Mouse (Mus musculus) neural tube, embryonic 15.5 days (tissue): ENCODE measurements around the gene 4930512M02Rik. TPM values are rescaled to one million over a fixed set of nuclear protein-coding genes. Genes with fewer than 3 reads are reported as not detected.
"Not testable (repeated sequence)": the region's sequence is repeated elsewhere in the genome, so short reads cannot be mapped to it uniquely, and the experiment has no call there.

Experiments used
- ATAC-seq: fragments of 200-750 bp; cut with Nextera tagmentation; 2 replicates; pipeline ENCODE4 v1.8.0; 2017; ENCODE audit warnings: mild to moderate bottlenecking, moderate TSS enrichment, moderate library complexity; ENCODE audit not compliant: low FRiP score
- H3K27ac ChIP-seq: fragments of 300-500 bp; sonication (generic); replicated peaks from 2 replicates; pipeline ENCODE4 v1.5.1; 2015; ENCODE audit warnings: mild to moderate bottlenecking, inconsistent platforms
- H3K27me3 ChIP-seq: fragments of 300-500 bp; sonication (generic); replicated peaks from 2 replicates; pipeline ENCODE4 v1.6.1; 2015; ENCODE audit warnings: inconsistent platforms
- H3K36me3 ChIP-seq: fragments of 300-500 bp; sonication (generic); 2 replicates; pipeline ENCODE4 v1.6.1; 2015; ENCODE audit warnings: inconsistent platforms
- H3K4me1 ChIP-seq: fragments of 300-500 bp; sonication (generic); 2 replicates; pipeline ENCODE4 v1.6.1; 2015; ENCODE audit warnings: inconsistent platforms
- H3K4me2 ChIP-seq: fragments of 300-500 bp; sonication (generic); 2 replicates; pipeline ENCODE4 v1.6.1; 2015; ENCODE audit warnings: inconsistent platforms, mild to moderate bottlenecking, moderate library complexity
- H3K4me3 ChIP-seq: fragments of 300-500 bp; sonication (generic); replicated peaks from 2 replicates; pipeline ENCODE4 v1.5.1; 2015; ENCODE audit warnings: mild to moderate bottlenecking, inconsistent platforms
- H3K9ac ChIP-seq: fragments of 300-500 bp; sonication (generic); replicated peaks from 2 replicates; pipeline ENCODE4 v1.6.1; 2015; ENCODE audit warnings: mild to moderate bottlenecking, inconsistent platforms
- H3K9me3 ChIP-seq: fragments of 300-500 bp; sonication (generic); replicated peaks from 2 replicates; pipeline ENCODE4 v1.6.1; 2016; ENCODE audit warnings: inconsistent platforms
- WGBS: fragments of 180-500 bp; shearing (Covaris S2); methylation state at CpG from one replicate; pipeline ENCODE4 v1.1.7; 2015; ENCODE audit warnings: mixed read lengths; 5-methylcytosine and 5-hydroxymethylcytosine counted together
- polyA plus RNA-seq: library from polyadenylated mRNA; unstranded; fragments of >200 nt; fragmentation: Nextera tagmentation; extraction: Ambion mirVana; gene quantifications from 2 replicates; pipeline ENCODE4 v1.2.1, GENCODE M21; 2015

The 4930512M02Rik gene
- not detected in 2 replicates for polyA plus RNA-seq

DNA sequence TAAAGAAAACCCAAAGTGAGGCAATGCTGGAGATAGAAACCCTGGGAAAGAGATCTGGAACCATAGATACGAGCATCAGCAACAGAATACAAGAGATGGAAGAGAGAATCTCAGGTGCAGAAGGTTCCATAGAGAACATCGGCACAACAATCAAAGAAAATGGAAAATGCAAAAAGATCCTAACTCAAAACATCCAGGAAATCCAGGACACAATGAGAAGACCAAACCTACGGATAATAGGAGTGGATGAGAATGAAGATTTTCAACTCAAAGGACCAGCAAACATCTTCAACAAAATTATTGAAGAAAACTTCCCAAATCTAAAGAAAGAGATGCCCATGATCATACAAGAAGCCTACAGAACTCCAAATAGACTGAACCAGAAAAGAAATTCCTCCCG is at the start of gene 4930512M02Rik:
Gene 4930512M02Rik, minus strand, starts transcription at position 101 of the 400 bp plus-strand sequence.
- H3K27me3 ChIP-seq, H3K4me3 ChIP-seq, H3K9me3 ChIP-seq, H3K4me1 ChIP-seq, ATAC-seq, H3K9ac ChIP-seq, H3K27ac ChIP-seq, H3K36me3 ChIP-seq, H3K4me2 ChIP-seq: not testable (repeated sequence)
- 90% methylated on average over 3 of the region's 4 CpGs for WGBS

DNA sequence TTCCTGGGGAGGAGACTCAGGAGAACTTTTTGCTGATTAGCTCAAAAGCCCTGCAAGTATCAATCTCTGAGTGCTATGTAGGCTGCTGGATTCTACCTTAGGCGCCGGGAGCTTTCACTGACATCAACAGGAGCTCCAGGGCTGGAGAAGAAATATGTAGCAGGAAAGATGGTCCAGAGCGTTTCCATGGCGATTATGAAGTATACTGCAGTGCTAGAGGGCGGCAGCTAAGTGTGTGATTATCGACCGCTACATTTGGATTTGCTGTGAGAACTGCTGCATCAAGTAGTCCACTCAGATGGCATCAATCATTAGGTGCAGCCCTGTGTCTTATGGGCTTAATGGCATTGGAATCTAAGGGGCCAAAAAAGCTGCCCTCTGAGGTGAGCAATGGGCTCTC is 49.5 kb upstream of the 4930512M02Rik start:
- Histone ChIP-seq H3K9me3 (no peaks in the 10 kb centered on the region), H3K9ac (no peak overlapping the region), H3K4me2 (no peak overlapping the region), H3K36me3 (no peaks in the 10 kb centered on the region), H3K4me3 (no peak overlapping the region), H3K27ac (no peak overlapping the region), H3K27me3 (no peaks in the 10 kb centered on the region), H3K4me1 (no peaks in the 10 kb centered on the region)
- 81% methylated on average over 7 of the region's 7 CpGs for WGBS
- ATAC-seq, result no peak; the same call in 1 of the 2 replicates

- no peak overlapping the region for H3K4me3 ChIP-seq
- H3K9me3 ChIP-seq, result no peaks in the 10 kb centered on the region
- no peaks in the 10 kb centered on the region for H3K27me3 ChIP-seq
- WGBS, result 83% methylated on average over 9 of the region's 9 CpGs
- no peak overlapping the region for H3K27ac ChIP-seq
- H3K36me3 ChIP-seq, result no peaks in the 10 kb centered on the region
- H3K9ac ChIP-seq, result no peak overlapping the region
- ATAC-seq, result no peak
- H3K4me2 ChIP-seq, result no peak overlapping the region
- no peaks in the 10 kb centered on the region for H3K4me1 ChIP-seq
Measured at GRCm38 (mm10) chr11:11676068-11676741, 48.6 kb upstream of the 4930512M02Rik start.

GRCm38 (mm10) chr11:11675063-11675462 is 47.4 kb upstream of the 4930512M02Rik start:
- no peak overlapping the region for H3K27ac ChIP-seq
- no peaks in the 10 kb centered on the region for H3K27me3 ChIP-seq
- no peaks in the 10 kb centered on the region for H3K4me1 ChIP-seq
- ATAC-seq, result no peak
- no peak overlapping the region for H3K4me2 ChIP-seq
- H3K36me3 ChIP-seq, result no peaks in the 10 kb centered on the region
- no peak overlapping the region for H3K9ac ChIP-seq
- H3K4me3 ChIP-seq, result no peak overlapping the region
- no peaks in the 10 kb centered on the region for H3K9me3 ChIP-seq

DNA sequence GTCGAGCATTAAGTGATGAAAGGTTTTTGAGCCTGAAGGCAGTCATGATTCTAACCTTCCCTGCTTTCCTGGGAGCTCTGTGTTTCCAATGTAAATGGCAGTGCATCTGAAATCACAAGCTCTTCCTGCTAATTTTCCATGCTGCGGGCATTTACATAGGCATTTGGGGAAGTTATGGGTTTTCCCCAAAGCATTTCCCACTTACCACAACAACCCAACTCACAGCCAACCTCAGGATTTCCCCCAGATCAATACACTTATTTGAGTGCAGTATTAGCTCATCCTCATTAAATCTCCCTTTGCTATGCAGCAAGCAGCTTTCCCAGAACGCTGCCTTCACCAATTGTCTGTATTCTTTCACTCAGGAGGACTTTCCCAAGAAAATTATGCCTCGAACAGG is 45.3 kb upstream of the 4930512M02Rik start:
- 77% methylated on average over 4 of the region's 4 CpGs for WGBS
- Histone ChIP-seq H3K4me2 (no peak overlapping the region), H3K9me3 (no peaks in the 10 kb centered on the region)

GRCm38 (mm10) chr11:11667922-11668290 is 40.3 kb upstream of the 4930512M02Rik start:
- no peaks in the 10 kb centered on the region for H3K36me3 ChIP-seq
- no peak for ATAC-seq
- WGBS, result 96% methylated on average over 3 of the region's 3 CpGs
- no peak overlapping the region for H3K4me3 ChIP-seq
- no peak overlapping the region for H3K27ac ChIP-seq
- no peak overlapping the region for H3K9ac ChIP-seq
- H3K4me2 ChIP-seq, result no peak overlapping the region
- H3K27me3 ChIP-seq, result no peaks in the 10 kb centered on the region
- no peaks in the 10 kb centered on the region for H3K4me1 ChIP-seq
- H3K9me3 ChIP-seq, result no peaks in the 10 kb centered on the region

More for the DNA sequence above, 45.3 kb upstream of the 4930512M02Rik start:
- H3K9ac ChIP-seq, result no peak overlapping the region
- H3K36me3 ChIP-seq, result no peaks in the 10 kb centered on the region
- ATAC-seq, result no peak
- H3K27me3 ChIP-seq, result no peaks in the 10 kb centered on the region
- H3K4me3 ChIP-seq, result no peak overlapping the region
- no peaks in the 10 kb centered on the region for H3K4me1 ChIP-seq
- no peak overlapping the region for H3K27ac ChIP-seq

DNA sequence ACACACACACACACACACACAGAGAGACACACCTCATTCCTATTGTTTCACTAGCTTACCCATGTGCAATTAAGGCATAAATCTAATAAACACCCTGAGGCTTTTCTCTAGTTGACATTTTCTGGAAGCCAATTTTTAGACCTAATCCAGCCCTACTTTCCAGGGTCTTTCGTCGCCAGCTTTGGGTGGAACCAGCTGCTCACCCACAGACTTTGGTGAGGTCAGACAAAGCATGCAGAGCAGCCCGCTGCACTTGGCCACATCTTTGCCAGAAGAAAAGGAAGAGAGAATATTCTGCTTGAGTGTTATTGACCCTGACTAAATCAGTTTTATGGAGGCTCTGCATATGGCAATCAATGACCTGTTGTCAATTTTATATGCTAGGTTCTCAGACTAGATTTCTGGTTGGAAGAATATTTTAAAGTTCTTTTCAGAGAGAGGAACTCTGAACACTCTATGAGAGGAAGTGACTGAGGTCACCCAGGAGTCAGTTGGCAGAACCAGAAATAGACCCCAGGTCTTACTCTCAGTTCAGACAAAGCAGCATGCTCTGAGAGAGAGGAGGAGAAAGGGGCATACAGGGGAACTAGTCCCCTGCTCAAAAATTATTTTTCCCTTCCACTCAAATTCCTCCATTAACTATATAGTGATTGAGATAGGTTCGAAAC is 39.8 kb upstream of the 4930512M02Rik start:
- H3K9me3 ChIP-seq, result no peaks in the 10 kb centered on the region
- H3K27ac ChIP-seq, result no peak overlapping the region
- no peak overlapping the region for H3K4me2 ChIP-seq
- no peak overlapping the region for H3K9ac ChIP-seq
- ATAC-seq, result no peak
- no peaks in the 10 kb centered on the region for H3K27me3 ChIP-seq
- no peaks in the 10 kb centered on the region for H3K4me1 ChIP-seq
- 83% methylated on average over 4 of the region's 4 CpGs for WGBS
- H3K36me3 ChIP-seq, result no peaks in the 10 kb centered on the region
- no peak overlapping the region for H3K4me3 ChIP-seq

DNA sequence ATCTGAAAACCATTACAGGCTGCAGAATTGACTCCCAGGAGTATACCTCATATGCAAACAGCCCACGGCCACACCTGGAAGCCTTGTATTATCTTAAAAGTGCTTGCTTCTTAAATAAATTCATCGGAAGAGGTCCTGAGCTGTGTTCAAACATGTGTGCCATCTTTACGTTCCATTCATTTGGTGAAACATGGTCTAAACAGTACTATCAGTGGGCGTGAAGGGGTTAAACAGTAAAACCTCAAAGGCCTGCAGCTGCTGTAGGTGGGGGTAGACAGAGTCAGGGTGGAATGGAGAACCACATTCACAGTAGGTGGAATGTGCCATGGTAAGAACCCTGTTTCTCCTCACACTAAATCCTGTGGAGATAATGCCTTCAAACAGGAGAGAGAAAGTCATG is 33.0 kb upstream of the 4930512M02Rik start:
- Histone ChIP-seq H3K4me1 (0 out of 2 replicates have a peak, but pooled peaks cover 7% of the 10 kb centered on the region), H3K4me3 (no peak overlapping the region), H3K9me3 (no peaks in the 10 kb centered on the region), H3K36me3 (no peaks in the 10 kb centered on the region), H3K27me3 (no peaks in the 10 kb centered on the region), H3K9ac (no peak overlapping the region), H3K4me2 (no peak overlapping the region), H3K27ac (no peak overlapping the region)
- no peak for ATAC-seq
- 73% methylated on average over 4 of the region's 4 CpGs for WGBS

- H3K27me3 ChIP-seq, result no peaks in the 10 kb centered on the region
- 0 out of 2 replicates have a peak, but pooled peaks cover 7% of the 10 kb centered on the region for H3K4me1 ChIP-seq
- no peak for ATAC-seq
- no peak overlapping the region for H3K4me3 ChIP-seq
- H3K9me3 ChIP-seq, result no peaks in the 10 kb centered on the region
- H3K9ac ChIP-seq, result no peak overlapping the region
- H3K36me3 ChIP-seq, result no peaks in the 10 kb centered on the region
- H3K27ac ChIP-seq, result no peak overlapping the region
- H3K4me2 ChIP-seq, result no peak overlapping the region
- WGBS, result 81% methylated on average over 4 of the region's 4 CpGs
Measured at GRCm38 (mm10) chr11:11658834-11659233, 31.2 kb upstream of the 4930512M02Rik start.

GRCm38 (mm10) chr11:11657634-11658033 is 30.0 kb upstream of the 4930512M02Rik start:
- no peaks in the 10 kb centered on the region for H3K36me3 ChIP-seq
- no peak for ATAC-seq
- no peak overlapping the region for H3K27ac ChIP-seq
- WGBS, result 82% methylated on average over 4 of the region's 4 CpGs
- no peaks in the 10 kb centered on the region for H3K27me3 ChIP-seq
- H3K4me1 ChIP-seq, result 0 out of 2 replicates have a peak, but pooled peaks cover 7% of the 10 kb centered on the region
- H3K9ac ChIP-seq, result no peak overlapping the region
- H3K9me3 ChIP-seq, result no peaks in the 10 kb centered on the region
- H3K4me3 ChIP-seq, result no peak overlapping the region
- no peak overlapping the region for H3K4me2 ChIP-seq

DNA sequence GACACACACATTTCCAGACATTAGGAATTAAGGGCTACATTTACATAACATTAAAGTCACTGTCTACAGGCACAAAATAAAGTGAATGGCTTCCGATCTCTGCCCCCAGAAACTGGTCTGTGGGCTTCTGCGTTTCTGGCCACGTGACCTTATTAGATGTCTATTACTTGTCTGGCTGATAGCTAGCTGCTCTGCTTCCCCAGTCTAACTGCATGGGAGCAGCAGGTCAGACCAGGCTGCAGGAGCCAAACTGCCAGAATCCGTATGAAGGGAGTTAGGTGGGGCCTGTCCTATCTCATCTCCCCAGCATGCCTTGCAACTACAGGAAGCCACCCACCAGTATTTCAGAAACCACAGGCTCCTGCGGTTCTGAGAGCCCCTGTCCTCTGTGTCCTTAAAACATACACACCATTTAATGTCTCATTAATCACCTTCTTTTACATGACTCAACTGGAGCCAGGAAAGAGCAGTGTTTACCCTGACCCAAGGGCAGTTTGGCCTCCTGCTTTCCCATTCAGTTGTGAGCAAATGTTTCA is 29.4 kb upstream of the 4930512M02Rik start:
- no peaks in the 10 kb centered on the region for H3K9me3 ChIP-seq
- H3K4me1 ChIP-seq, result 0 out of 2 replicates have a peak, but pooled peaks cover 7% of the 10 kb centered on the region
- no peak for ATAC-seq
- H3K4me2 ChIP-seq, result no peak overlapping the region
- no peak overlapping the region for H3K9ac ChIP-seq
- H3K27ac ChIP-seq, result no peak overlapping the region
- no peaks in the 10 kb centered on the region for H3K36me3 ChIP-seq
- WGBS, result 57% methylated on average over 5 of the region's 5 CpGs
- H3K27me3 ChIP-seq, result no peaks in the 10 kb centered on the region
- H3K4me3 ChIP-seq, result no peak overlapping the region

GRCm38 (mm10) chr11:11656388-11656787 is 28.8 kb upstream of the 4930512M02Rik start:
- Histone ChIP-seq H3K9me3 (no peaks in the 10 kb centered on the region), H3K4me3 (no peak overlapping the region), H3K4me1 (0 out of 2 replicates have a peak, but pooled peaks cover 7% of the 10 kb centered on the region), H3K9ac (no peak overlapping the region), H3K36me3 (no peaks in the 10 kb centered on the region), H3K27me3 (no peaks in the 10 kb centered on the region), H3K4me2 (no peak overlapping the region), H3K27ac (no peak overlapping the region)
- WGBS, result 85% methylated on average over 3 of the region's 3 CpGs
- ATAC-seq, result no peak
